Mouse (Mus musculus) limb, embryonic 11.5 days (tissue): Measurements from ENCODE around the gene Gjb1. TPM values are rescaled to one million over a fixed set of nuclear protein-coding genes. Genes with fewer than 3 reads are reported as not detected.

Experiments used
- ATAC-seq: fragments of 200-750 bp; cut with Nextera tagmentation; 2 replicates; pipeline ENCODE4 v1.8.0; 2017; ENCODE audit warnings: low read depth; ENCODE audit not compliant: insufficient number of reproducible peaks, low FRiP score, low TSS enrichment
- DNase-seq: peaks from one replicate; pipeline ENCODE4 v3.0.0-alpha.2; 2015; ENCODE audit warnings: low spot score
- H3K27ac ChIP-seq: fragments of 300-500 bp; sonication (generic); replicated peaks from 2 replicates; pipeline ENCODE4 v1.5.1; 2014; ENCODE audit warnings: low read depth, mild to moderate bottlenecking, low read length
- H3K27me3 ChIP-seq: fragments of 300-500 bp; sonication (generic); 2 replicates; pipeline ENCODE4 v1.6.1; 2014; ENCODE audit warnings: mild to moderate bottlenecking, low read length, mixed read lengths; ENCODE audit not compliant: control insufficient read depth, insufficient read depth
- H3K36me3 ChIP-seq: fragments of 300-500 bp; sonication (generic); 2 replicates; pipeline ENCODE4 v1.6.1; 2014; ENCODE audit warnings: mild to moderate bottlenecking, low read length, moderate library complexity, mixed read lengths; ENCODE audit not compliant: control insufficient read depth, insufficient read depth
- H3K4me1 ChIP-seq: fragments of 300-500 bp; sonication (generic); 2 replicates; pipeline ENCODE4 v1.6.1; 2014; ENCODE audit warnings: low read length, mixed read lengths; ENCODE audit not compliant: control insufficient read depth, insufficient read depth
- H3K4me2 ChIP-seq: fragments of 300-500 bp; sonication (generic); 2 replicates; pipeline ENCODE4 v1.6.1; 2014; ENCODE audit warnings: low read depth, mild to moderate bottlenecking, moderate library complexity; ENCODE audit not compliant: severe bottlenecking
- H3K4me3 ChIP-seq: fragments of 300-500 bp; sonication (generic); 2 replicates; pipeline ENCODE4 v1.5.1; 2014; ENCODE audit warnings: low read depth, low read length
- H3K9ac ChIP-seq: fragments of 300-500 bp; sonication (generic); 2 replicates; pipeline ENCODE4 v1.6.1; 2014; ENCODE audit warnings: mild to moderate bottlenecking, low read length
- H3K9me3 ChIP-seq: fragments of 300-500 bp; sonication (generic); 2 replicates; pipeline ENCODE4 v1.6.1; 2016; ENCODE audit warnings: low read length; ENCODE audit not compliant: control insufficient read depth
- WGBS: fragments of 180-500 bp; shearing (Covaris S2); extraction: QIAGEN DNeasy Blood & Tissue Kit; methylation state at CpG from one replicate; pipeline ENCODE4 v1.1.7; 2014; 5-methylcytosine and 5-hydroxymethylcytosine counted together
- polyA plus RNA-seq: library from polyadenylated mRNA; unstranded; fragments of >200 nt; fragmentation: Nextera tagmentation; extraction: Ambion mirVana; gene quantifications from 2 replicates; pipeline ENCODE4 v1.2.1, GENCODE M21; 2014

Gjb1 gene
- polyA plus RNA-seq, 1 experiment from 2014 or later: not detected

DNA sequence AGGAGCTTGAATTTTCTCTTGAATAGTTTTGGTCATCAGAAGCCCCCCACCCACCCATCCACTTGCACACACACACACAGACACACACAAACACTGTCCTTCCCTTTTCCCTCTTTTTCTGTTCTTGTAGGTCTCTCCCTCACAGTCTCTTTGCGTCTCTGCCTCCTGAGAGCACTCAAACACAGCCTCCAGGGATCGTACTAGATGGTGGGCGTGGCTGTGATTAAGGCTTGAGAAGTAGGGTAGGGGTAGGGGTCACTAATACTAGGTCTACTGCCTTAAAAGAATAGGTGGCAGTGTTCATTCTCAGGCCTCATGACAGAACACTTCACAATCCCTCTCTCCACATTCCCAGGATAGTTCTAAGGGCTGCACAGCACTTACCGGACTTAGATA lies 44.5 kb downstream of the Gjb1 start, which contains the start of gene Zmym3:
TSS of gene Zmym3 (minus strand) at position 150 of the 396 bp plus-strand sequence.
- Histone ChIP-seq H3K27ac (no peak within 1 kb of the TSS), H3K9ac (0 out of 2 replicates have a peak within 1 kb of the TSS, but pooled peaks have one; percentile 0), H3K4me1 (peaks cover 8% of the 10 kb centered on the region; the same call in 1 of the 2 replicates), H3K4me3 (peak within 1 kb of the TSS; percentile 53), H3K9me3 (no peaks in the 10 kb centered on the region), H3K4me2 (peak within 1 kb of the TSS; percentile 38), H3K27me3 (0 out of 2 replicates have a peak, but pooled peaks cover 3% of the 10 kb centered on the region), H3K36me3 (0 out of 2 replicates have a peak, but pooled peaks cover 2% of the 10 kb centered on the region)
- no peak for DNase-seq
- 39% methylated on average over 4 of the region's 4 CpGs for WGBS
- ATAC-seq: no peak

GRCm38 (mm10) chrX:101423462-101423861 lies 47.3 kb downstream of the Gjb1 start:
- Histone ChIP-seq H3K4me3 (no peak overlapping the region), H3K4me2 (no peak overlapping the region), H3K9ac (no peak overlapping the region), H3K27ac (no peak overlapping the region), H3K36me3 (no peaks in the 10 kb centered on the region), H3K27me3 (0 out of 2 replicates have a peak, but pooled peaks cover 2% of the 10 kb centered on the region), H3K4me1 (peaks cover 5% of the 10 kb centered on the region; the same call in 1 of the 2 replicates), H3K9me3 (no peaks in the 10 kb centered on the region)
- no peak for ATAC-seq
- no peak for DNase-seq
- 84% methylated on average over 2 of the region's 2 CpGs for WGBS

DNA sequence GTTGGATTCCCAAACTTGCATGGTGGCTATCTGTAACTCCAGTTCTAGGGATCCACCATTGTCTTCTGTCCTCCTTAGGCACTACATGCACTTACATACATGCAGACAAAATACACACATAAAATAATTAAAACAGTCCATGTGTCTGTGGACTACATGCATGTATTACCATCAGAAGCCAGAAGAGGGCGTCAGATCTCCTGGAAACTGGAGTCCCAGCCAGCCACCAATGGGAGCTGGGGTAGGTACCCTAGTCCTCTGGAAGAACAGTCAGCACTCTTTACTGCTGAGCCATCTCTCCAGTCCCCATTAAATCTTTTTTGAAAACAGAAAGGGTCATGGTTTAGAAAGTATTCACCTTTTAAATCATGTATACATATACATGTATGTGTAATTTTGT lies 51.6 kb downstream of the Gjb1 start:
- 4% methylated on average over 1 of the region's 1 CpGs for WGBS

GRCm38 (mm10) chrX:101428785-101429141 lies 52.6 kb downstream of the Gjb1 start:
- WGBS: 27% methylated on average over 7 of the region's 7 CpGs
- H3K36me3 ChIP-seq: no peaks in the 10 kb centered on the region
- H3K27me3 ChIP-seq: 0 out of 2 replicates have a peak, but pooled peaks cover 2% of the 10 kb centered on the region
- peak overlapping the region; percentile 14; the same call in 1 of the 2 replicates for H3K4me3 ChIP-seq
- H3K4me1 ChIP-seq: no peaks in the 10 kb centered on the region
- no peaks in the 10 kb centered on the region for H3K9me3 ChIP-seq
- H3K9ac ChIP-seq: peak overlapping the region; percentile 43; the same call in 1 of the 2 replicates
- ATAC-seq (no peak), DNase-seq (peak; percentile 29)
- H3K27ac ChIP-seq: peak overlapping the region; percentile 92
- H3K4me2 ChIP-seq: peak overlapping the region; percentile 22; the same call in 1 of the 2 replicates

More for the DNA sequence above, 51.6 kb downstream of the Gjb1 start:
- H3K4me2 ChIP-seq: no peak overlapping the region
- H3K36me3 ChIP-seq: no peaks in the 10 kb centered on the region
- no peak for ATAC-seq
- no peak for DNase-seq
- no peak overlapping the region for H3K9ac ChIP-seq
- no peak overlapping the region for H3K4me3 ChIP-seq
- H3K4me1 ChIP-seq: no peaks in the 10 kb centered on the region
- no peaks in the 10 kb centered on the region for H3K9me3 ChIP-seq
- 0 out of 2 replicates have a peak, but pooled peaks cover 2% of the 10 kb centered on the region for H3K27me3 ChIP-seq
- H3K27ac ChIP-seq: no peak overlapping the region

DNA sequence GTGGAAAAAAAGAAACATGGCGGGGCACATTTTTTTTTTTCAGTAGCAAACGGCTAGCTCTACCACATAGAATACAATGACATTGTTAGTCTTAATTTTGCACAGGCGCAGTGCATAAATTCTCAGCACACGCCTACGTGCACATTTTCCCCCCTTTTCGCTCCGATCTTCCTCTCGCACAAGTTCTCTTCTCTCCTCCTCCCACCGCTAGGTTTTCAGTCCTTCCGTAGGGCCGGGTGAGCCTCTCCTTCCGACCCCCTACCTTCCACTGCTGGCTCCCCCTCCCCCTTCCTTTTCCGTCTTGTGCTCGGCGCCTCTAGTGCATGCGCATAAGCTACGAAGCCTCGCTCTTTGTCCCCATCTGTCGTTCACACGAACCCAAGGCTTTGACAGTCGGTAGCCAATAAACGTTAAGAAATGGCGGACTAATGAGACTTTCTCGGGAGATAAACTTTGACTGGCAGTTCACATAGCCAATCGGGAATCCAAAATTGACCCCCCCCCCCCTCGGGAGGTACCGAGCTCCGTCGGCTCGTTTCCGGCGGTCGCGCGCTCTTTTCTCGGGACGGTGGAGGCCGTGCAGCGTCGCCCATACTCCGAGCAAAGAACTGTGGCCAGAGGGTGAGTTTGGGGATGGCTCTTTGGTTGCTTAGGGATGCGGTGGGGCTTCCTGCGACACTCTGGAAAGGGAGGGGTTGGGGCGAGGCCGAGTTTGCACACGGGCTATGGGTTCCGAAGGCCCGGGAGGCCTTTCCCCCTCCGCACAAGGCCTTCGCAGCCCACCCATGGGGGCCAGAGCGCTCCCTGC lies 53.2 kb downstream of the Gjb1 start, which contains the start of gene Nono:
TSS of gene Nono (plus strand) at position 177 of the 808 bp plus-strand sequence.
- no peaks in the 10 kb centered on the region for H3K4me1 ChIP-seq
- peak within 1 kb of the TSS; percentile 92 for H3K27ac ChIP-seq
- peak within 1 kb of the TSS; percentile 22; the same call in 1 of the 2 replicates for H3K4me2 ChIP-seq
- no peaks in the 10 kb centered on the region for H3K9me3 ChIP-seq
- peak within 1 kb of the TSS; percentile 95 for H3K9ac ChIP-seq
- DNase-seq: peak; percentile 87
- no peaks in the 10 kb centered on the region for H3K36me3 ChIP-seq
- peak; percentile 94 for ATAC-seq
- H3K4me3 ChIP-seq: peak within 1 kb of the TSS; percentile 68
- 18% methylated on average over 47 of the region's 51 CpGs for WGBS
- H3K27me3 ChIP-seq: 0 out of 2 replicates have a peak, but pooled peaks cover 2% of the 10 kb centered on the region

DNA sequence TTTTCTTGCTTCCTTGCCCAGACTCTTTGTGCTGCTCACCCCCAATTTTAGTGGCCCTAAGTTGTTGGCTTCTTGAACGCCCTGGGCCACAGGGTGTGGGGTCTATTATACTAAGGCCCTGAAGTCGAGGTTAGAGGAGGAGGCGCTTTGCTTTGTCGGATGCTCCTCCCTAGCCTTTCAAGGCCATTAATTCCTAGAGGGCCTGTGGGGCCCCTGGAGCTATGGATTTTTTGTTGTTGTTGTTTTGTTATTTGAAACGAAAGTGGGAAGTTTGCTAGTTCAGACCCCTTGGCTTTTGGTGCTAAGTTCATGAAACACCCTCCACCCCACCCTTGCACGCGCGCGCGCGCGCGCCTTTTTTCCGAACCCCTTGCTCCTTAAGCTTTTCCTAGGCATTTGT lies 53.8 kb downstream of the Gjb1 start:
- ATAC-seq (no peak), DNase-seq (peak; percentile 59)
- Histone ChIP-seq H3K27ac (peak overlapping the region; percentile 92), H3K4me1 (no peaks in the 10 kb centered on the region), H3K36me3 (no peaks in the 10 kb centered on the region), H3K9me3 (no peaks in the 10 kb centered on the region), H3K4me3 (peak overlapping the region; percentile 68), H3K4me2 (no peak overlapping the region), H3K9ac (peak overlapping the region; percentile 95), H3K27me3 (0 out of 2 replicates have a peak, but pooled peaks cover 2% of the 10 kb centered on the region)
- WGBS: 24% methylated on average over 14 of the region's 14 CpGs

Other genes with a start within 250 kb of the Gjb1 start
- gene Snx12, start 153.8 kb upstream of the Gjb1 start, polyA plus RNA-seq: 51.2 and 52.1 TPM in 2 replicates
- gene Foxo4, start 121.8 kb upstream of the Gjb1 start, polyA plus RNA-seq: 7.3 and 8.8 TPM in 2 replicates
- gene Gm614, start 112.4 kb upstream of the Gjb1 start, polyA plus RNA-seq: not detected in 2 replicates
- gene Il2rg, start 108.1 kb upstream of the Gjb1 start, polyA plus RNA-seq: 4.4 and 4.6 TPM in 2 replicates
- not detected in 2 replicates for gene Gm20489, start 107.4 kb upstream of the Gjb1 start, polyA plus RNA-seq
- 57.6 and 58.2 TPM in 2 replicates for gene Med12, start 102.3 kb upstream of the Gjb1 start, polyA plus RNA-seq
- gene Nlgn3, start 77.2 kb upstream of the Gjb1 start, polyA plus RNA-seq: 11.3 and 12.3 TPM in 2 replicates
- 27.4 and 29.5 TPM in 2 replicates for gene Zmym3, start 44.5 kb downstream of the Gjb1 start, polyA plus RNA-seq
- 639 and 680 TPM in 2 replicates for gene Nono, start 52.9 kb downstream of the Gjb1 start, polyA plus RNA-seq
- gene Itgb1bp2, start 72.7 kb downstream of the Gjb1 start, polyA plus RNA-seq: 2.4 and 3.5 TPM in 2 replicates
- gene Taf1, start 156.4 kb downstream of the Gjb1 start, polyA plus RNA-seq: 21.3 and 28.7 TPM in 2 replicates